Mouse (Mus musculus) embryo, embryonic 9.5 days (tissue): ENCODE results near the gene Dop1b.
A peak's percentile ranks its signal among the peaks of the same experiment; 100 is the strongest.
"Not testable (repeated sequence)": the region's sequence is repeated elsewhere in the genome, so short reads cannot be mapped to it uniquely, and the experiment has no call there.

Experiments used
- DNase-seq: peaks from one replicate; pipeline ENCODE4 v3.0.0-alpha.2; 2017; ENCODE audit errors: extremely low spot score

The Dop1b gene

GRCm38 (mm10) chr16:93711411-93712188 is at the start of gene Dop1b:
Gene Dop1b (plus strand): TSS chr16:93711904.
- DNase-seq: peak; percentile 100

GRCm38 (mm10) chr16:93667976-93668375 is 43.7 kb upstream of the Dop1b start:
- DNase-seq: no peak

- no peak for DNase-seq
These were observed 42.2 kb upstream of the Dop1b start for GRCm38 (mm10) chr16:93669521-93669920.

- not testable (repeated sequence) for DNase-seq
These were observed 41.2 kb upstream of the Dop1b start for GRCm38 (mm10) chr16:93670466-93670865.

GRCm38 (mm10) chr16:93671064-93671463 is 40.6 kb upstream of the Dop1b start:
- DNase-seq: no peak

- DNase-seq: no peak
These were observed 35.3 kb upstream of the Dop1b start for GRCm38 (mm10) chr16:93676376-93676775.

- DNase-seq: no peak
These were observed 33.5 kb upstream of the Dop1b start for GRCm38 (mm10) chr16:93678206-93678605.

- no peak for DNase-seq
These were observed 32.5 kb upstream of the Dop1b start for GRCm38 (mm10) chr16:93679165-93679564.

GRCm38 (mm10) chr16:93682156-93682688 is 29.5 kb upstream of the Dop1b start:
- DNase-seq: no peak

- peak; percentile 68 for DNase-seq
These were observed 28.8 kb upstream of the Dop1b start, which contains the start of gene Cbr3 for GRCm38 (mm10) chr16:93682689-93683507. Gene Cbr3 (plus strand): TSS chr16:93683215.

- DNase-seq: peak; percentile 47
These were observed 28.0 kb upstream of the Dop1b start for GRCm38 (mm10) chr16:93683508-93684236.

GRCm38 (mm10) chr16:93684441-93684840 is 27.3 kb upstream of the Dop1b start:
- DNase-seq: no peak

- DNase-seq: not testable (repeated sequence)
These were observed 25.9 kb upstream of the Dop1b start for GRCm38 (mm10) chr16:93685783-93686182.

- DNase-seq: no peak
These were observed 25.3 kb upstream of the Dop1b start for GRCm38 (mm10) chr16:93686421-93686820.

GRCm38 (mm10) chr16:93686945-93687344 is 24.8 kb upstream of the Dop1b start:
- DNase-seq: peak; percentile 20

GRCm38 (mm10) chr16:93691206-93691841 is 20.4 kb upstream of the Dop1b start:
- DNase-seq: no peak

GRCm38 (mm10) chr16:93692744-93693143 is 19.0 kb upstream of the Dop1b start:
- no peak for DNase-seq

GRCm38 (mm10) chr16:93707116-93707515 is 4.6 kb upstream of the Dop1b start:
- no peak for DNase-seq

- no peak for DNase-seq
These were observed 2.5 kb upstream of the Dop1b start for GRCm38 (mm10) chr16:93709217-93709616.

GRCm38 (mm10) chr16:93710924-93711323 is 780 bp upstream of the Dop1b start:
- peak; percentile 70 for DNase-seq

- DNase-seq: no peak
These were observed 633 bp downstream of the Dop1b start for GRCm38 (mm10) chr16:93712189-93712885.
